Mouse (Mus musculus) induced T-regulatory cell, adult 2 months (primary cell): ENCODE data around the gene Itsn2.
"Not testable (repeated sequence)": the region's sequence is repeated elsewhere in the genome, so short reads cannot be mapped to it uniquely, and the experiment has no call there.

ENCODE experiments used
- DNase-seq: peaks from one replicate; pipeline ENCODE4 v3.0.0-alpha.2; 2012; ENCODE audit warnings: low read depth

Itsn2 gene

GRCm38 (mm10) chr12:4592541-4593165, at the start of gene Itsn2, which contains the start of gene Gm3625:
TSS of gene Itsn2 (plus strand) at chr12:4592638.
TSS of gene Gm3625 (minus strand) at chr12:4592927.
- DNase-seq = peak; percentile 84

GRCm38 (mm10) chr12:4544400-4544919, 48.0 kb upstream of the Itsn2 start:
- DNase-seq = no peak

GRCm38 (mm10) chr12:4545425-4545824, 47.0 kb upstream of the Itsn2 start:
- DNase-seq = no peak

GRCm38 (mm10) chr12:4546491-4546890, 45.9 kb upstream of the Itsn2 start:
- no peak for DNase-seq

GRCm38 (mm10) chr12:4547557-4547956, 44.9 kb upstream of the Itsn2 start:
- no peak for DNase-seq

GRCm38 (mm10) chr12:4548053-4549013, 44.1 kb upstream of the Itsn2 start:
- DNase-seq = peak; percentile 88

GRCm38 (mm10) chr12:4553704-4554103, 38.7 kb upstream of the Itsn2 start:
- DNase-seq = not testable (repeated sequence)

- DNase-seq = no peak
These were observed 37.0 kb upstream of the Itsn2 start for GRCm38 (mm10) chr12:4555451-4555850.

GRCm38 (mm10) chr12:4556891-4557290, 35.5 kb upstream of the Itsn2 start:
- DNase-seq = no peak

- DNase-seq = no peak
These were observed 35.0 kb upstream of the Itsn2 start for GRCm38 (mm10) chr12:4557436-4557835.

- DNase-seq = no peak
These were observed 34.4 kb upstream of the Itsn2 start for GRCm38 (mm10) chr12:4558013-4558412.

- no peak for DNase-seq
These were observed 33.8 kb upstream of the Itsn2 start for GRCm38 (mm10) chr12:4558475-4559279.

GRCm38 (mm10) chr12:4571864-4572263, 20.6 kb upstream of the Itsn2 start:
- DNase-seq = peak; percentile 75

GRCm38 (mm10) chr12:4574065-4574464, 18.4 kb upstream of the Itsn2 start:
- no peak for DNase-seq

- DNase-seq = no peak
These were observed 10.1 kb upstream of the Itsn2 start for GRCm38 (mm10) chr12:4582326-4582725.

- no peak for DNase-seq
These were observed 4.6 kb upstream of the Itsn2 start for GRCm38 (mm10) chr12:4587846-4588245.

- no peak for DNase-seq
These were observed 3.8 kb upstream of the Itsn2 start for GRCm38 (mm10) chr12:4588603-4589002.

- DNase-seq = peak; percentile 60
These were observed 413 bp upstream of the Itsn2 start for GRCm38 (mm10) chr12:4592025-4592424.

GRCm38 (mm10) chr12:4593166-4593929, 910 bp downstream of the Itsn2 start:
- DNase-seq = peak; percentile 79

- no peak for DNase-seq
These were observed 1.5 kb downstream of the Itsn2 start for GRCm38 (mm10) chr12:4593930-4594391.

GRCm38 (mm10) chr12:4595055-4595454, 2.6 kb downstream of the Itsn2 start:
- peak; percentile 69 for DNase-seq
